8 mouse cellular contexts compared by ENCODE assay signal in the genomic region with DNA sequence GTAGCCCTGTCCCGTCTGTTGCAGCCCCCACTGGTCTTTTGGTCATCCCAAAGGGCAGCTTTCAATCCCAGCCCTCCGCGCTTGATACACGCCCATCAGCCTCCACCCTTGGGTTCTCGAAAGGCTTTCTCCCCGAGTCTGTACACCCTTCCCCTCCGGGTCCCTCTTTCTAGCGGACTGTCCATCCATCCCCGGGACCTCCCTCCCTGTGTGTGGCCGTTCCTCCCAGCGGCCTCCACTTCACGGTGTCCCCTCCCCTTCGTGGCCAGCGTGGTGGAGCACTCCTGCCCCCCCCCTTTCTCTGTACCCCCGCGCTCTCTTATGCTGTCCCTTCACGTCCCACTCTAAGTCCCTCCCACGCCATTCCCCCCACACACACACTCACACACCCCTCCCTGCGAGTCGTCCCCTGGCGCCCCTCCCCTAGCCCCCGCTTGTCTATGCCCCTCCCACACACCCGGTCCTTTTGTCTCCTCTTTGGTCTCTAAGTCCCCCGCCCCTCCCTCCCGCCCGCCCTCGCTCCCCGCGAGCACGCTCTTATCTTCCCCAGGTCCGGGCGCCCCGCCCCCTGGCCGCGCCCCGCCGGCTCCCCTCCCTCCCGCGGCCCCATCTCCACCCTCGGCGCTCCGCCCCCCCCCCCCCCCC. TPM values are rescaled to one million over a fixed set of nuclear protein-coding genes. Genes with fewer than 3 reads are reported as not detected.
A peak's percentile ranks its signal among the peaks of the same experiment; 100 is the strongest.
DNase-seq lines count a peak whose midpoint lies in the region; ATAC-seq lines count a peak whose summit lies in the region.

No protein-coding gene starts in this region.

- peak overlapping the region; percentile 50 for H3K4me2 ChIP-seq in hindbrain, embryonic 11.5 days (replicated peaks; ENCODE audit: low read depth, low read length)

- DNase-seq in T-cell, adult 2 months (ENCODE audit: low spot score), result peak; percentile 57
- DNase-seq in cerebellum, adult 9-11 months, result peak; percentile 86
- peak; percentile 79 for DNase-seq in hindbrain, embryonic 11.5 days (ENCODE audit: low spot score)
- DNase-seq in left cerebral cortex, adult 18-20 months (ENCODE audit: low spot score in 2 of 2), result peak; percentile 18 to 27
- peak; percentile 73 to 76 for DNase-seq in right cerebral cortex, postnatal 10 days (ENCODE audit: low spot score in 2 of 2)
- peak; percentile 50 to 73 for DNase-seq in urinary bladder, postnatal 36 days (ENCODE audit: low spot score in 2 of 2)

- H3K4me3 ChIP-seq in hindbrain, embryonic 11.5 days (ENCODE audit: low read depth, low read length), result peak overlapping the region; percentile 43

- peak overlapping the region; percentile 59 for H3K9ac ChIP-seq in hindbrain, embryonic 11.5 days (ENCODE audit: low read depth, low read length)

- peak overlapping the region; percentile 96 for H3K27ac ChIP-seq in hindbrain, embryonic 11.5 days (ENCODE audit: low read depth, low read length)

- H3K27me3 ChIP-seq in hindbrain, embryonic 11.5 days (ENCODE audit: control insufficient read depth, insufficient read depth, low read length), result 0 out of 2 replicates have a peak, but pooled peaks cover 2% of the 10 kb centered on the region

- H3K36me3 ChIP-seq in hindbrain, embryonic 11.5 days (ENCODE audit: control insufficient read depth, insufficient read depth, low read length), result no peaks in the 10 kb centered on the region

- WGBS in hindbrain, embryonic 11.5 days, result 13% methylated on average over 16 of the region's 42 CpGs

- no peaks in the 10 kb centered on the region for H3K4me1 ChIP-seq in hindbrain, embryonic 11.5 days (replicated peaks; ENCODE audit: control insufficient read depth, insufficient read depth, low read length)

- ATAC-seq in frontal cortex, adult (ENCODE audit: low TSS enrichment), result peak; percentile 68
- ATAC-seq in hindbrain, embryonic 11.5 days (ENCODE audit: low FRiP score), result peak; percentile 89
- peak; percentile 77 for ATAC-seq in megakaryocyte, adult 5-6 weeks (ENCODE audit: poor library complexity, severe bottlenecking)

- H3K9me3 ChIP-seq in hindbrain, embryonic 11.5 days (ENCODE audit: control insufficient read depth, low read length), result no peaks in the 10 kb centered on the region

RNA-seq across cellular contexts. Expression of a gene that starts 28.5 kb away (rescaled TPM):
- polyA plus RNA-seq in hindbrain, embryonic 11.5 days (2014; fragmentation: Nextera tagmentation; extraction: Ambion mirVana), result 20.3 and 23.4 TPM in 2 replicates
- total RNA-seq in left cerebral cortex, adult 18-20 months (2021), result 10 to 100 TPM; 16.2 to 16.8 TPM
- total RNA-seq in megakaryocyte, adult 5-6 weeks (2015), result 24.4 and 28.7 TPM in 2 replicates
- total RNA-seq in megakaryocyte, adult 5-6 weeks (2017), result 51.5 and 56.4 TPM in 2 replicates

RNA-seq across cellular contexts. Expression of a gene that starts 56.0 kb away (rescaled TPM):
- 5.6 and 8.2 TPM in 2 replicates for polyA plus RNA-seq in hindbrain, embryonic 11.5 days (2014; fragmentation: Nextera tagmentation; extraction: Ambion mirVana)
- 10 to 100 TPM; 18.4 to 22.1 TPM for total RNA-seq in left cerebral cortex, adult 18-20 months (2021)
- 4.6 and 5.5 TPM in 2 replicates for total RNA-seq in megakaryocyte, adult 5-6 weeks (2015)
- total RNA-seq in megakaryocyte, adult 5-6 weeks (2017), result 3.3 and 4.0 TPM in 2 replicates

Comparison
In these comparisons a context has a peak if more than half of its experiments do, and no peak if none do; other contexts are left out.
1. Peak in every context shown above with its lines: DNase-seq, ATAC-seq, H3K4me3 ChIP-seq and H3K27ac ChIP-seq.
2. DNase-seq: peak in every context shown above with its lines; median percentile 86 in cerebellum, adult 9-11 months; 79 in hindbrain, embryonic 11.5 days; 74 in right cerebral cortex, postnatal 10 days; 62 in urinary bladder, postnatal 36 days; 57 in T-cell, adult 2 months; 22 in left cerebral cortex, adult 18-20 months.